Mouse (Mus musculus): ENCODE measurements around the gene Calhm2. TPM values are rescaled to one million over a fixed set of nuclear protein-coding genes. Genes with fewer than 3 reads are reported as not detected.

The Calhm2 gene
- total RNA-seq, 1 experiment = 3.2 TPM

DNA sequence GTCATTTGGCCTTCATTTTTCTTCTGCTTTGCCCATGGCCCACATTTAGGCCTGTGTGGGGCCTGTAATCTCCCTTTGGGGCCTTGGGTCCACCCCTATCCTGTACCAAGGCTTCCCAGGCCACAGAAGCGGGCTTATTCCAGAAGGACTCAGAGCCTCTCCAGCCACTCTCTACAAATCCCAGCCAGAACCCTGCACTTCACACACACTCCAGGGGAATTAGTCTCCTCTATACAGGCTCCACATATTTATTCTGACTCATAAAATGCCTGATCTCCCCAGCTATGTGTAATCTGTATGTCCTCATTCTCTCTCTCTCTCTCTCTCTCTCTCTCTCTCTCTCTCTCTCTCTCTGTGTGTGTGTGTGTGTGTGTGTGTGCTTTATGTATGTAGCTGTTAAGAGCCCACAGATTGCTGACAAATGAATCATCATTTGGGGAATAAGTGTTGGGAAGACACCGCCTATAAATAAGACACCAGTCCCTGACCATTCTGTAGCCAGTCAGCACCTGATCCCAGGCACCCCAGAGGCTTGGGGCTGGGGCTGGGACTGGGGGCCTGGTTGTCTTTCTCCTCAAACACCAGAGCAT, 38.9 kb upstream of the Calhm2 start:
- Histone ChIP-seq H3K9ac (ENCODE audit: insufficient read depth, low read depth, low read length, poor library complexity, severe bottlenecking) (no peak overlapping the region), H3K4me1 (ENCODE audit: control insufficient read depth in 2 of 2, insufficient read depth in 2 of 2, low read length in 2 of 2, poor library complexity in 1 of 2) (peaks cover 0 to 12% of the 10 kb centered on the region in 2 experiments; a peak in 2 of 4 replicates), H3K9me3 (ENCODE audit: control insufficient read depth, insufficient read depth, low read depth, low read length) (no peaks in the 10 kb centered on the region), H3K27ac (ENCODE audit: insufficient read depth, low read depth, low read length, poor library complexity, severe bottlenecking) (no peak overlapping the region), H3K36me3 (ENCODE audit: control insufficient read depth, insufficient read depth, low read length, poor library complexity, severe bottlenecking) (no peaks in the 10 kb centered on the region), H3K4me3 (ENCODE audit: insufficient read depth in 1 of 2, low read depth in 1 of 2, low read length in 2 of 2, poor library complexity in 1 of 2, severe bottlenecking in 1 of 2) (no peak overlapping the region)
- in situ Hi-C loops (cut with MboI; ENCODE audit: low sequenced_read_pairs in 2 of 2, unreplicated experiment in 2 of 2) = no loop called here
- DNase-seq (ENCODE audit: low read depth, low spot score) = no peak
- TF ChIP-seq HCFC1 (IDR thresholded peaks at IDR 0.05; ENCODE audit: borderline replicate concordance, insufficient read depth, low read length) = no peak
- TF ChIP-seq ZNF384 (IDR thresholded peaks at IDR 0.05; ENCODE audit: low read depth, low read length) = no peak
- no peak for TF ChIP-seq MAFK (IDR thresholded peaks at IDR 0.05; ENCODE audit: insufficient read depth, low read depth, low read length)
- TF ChIP-seq ZC3H11A (IDR thresholded peaks at IDR 0.05; ENCODE audit: borderline replicate concordance, low read depth, low read length) = no peak
- TF ChIP-seq CHD2 (IDR thresholded peaks at IDR 0.05; ENCODE audit: low read depth, low read length) = no peak

DNA sequence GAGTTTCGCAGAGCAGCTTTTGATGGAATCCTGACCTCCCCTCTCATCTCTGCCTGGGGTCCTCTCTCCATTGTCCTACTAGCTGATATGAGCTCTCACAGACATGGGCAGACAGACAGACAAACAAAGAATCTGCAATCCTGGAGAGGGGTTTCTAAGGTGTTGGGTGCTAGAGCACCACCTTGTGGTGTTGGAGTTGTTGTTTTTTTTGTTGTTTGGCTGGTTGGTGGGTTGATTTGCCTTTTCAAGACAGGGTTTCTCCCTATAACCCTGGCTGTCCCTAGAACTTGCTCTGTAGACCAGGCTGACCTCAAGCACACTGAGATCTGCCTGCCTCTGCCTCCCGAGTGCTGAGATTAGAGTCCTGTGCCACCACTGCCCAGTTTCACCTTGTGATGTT, 37.4 kb upstream of the Calhm2 start:
- in situ Hi-C loops (cut with MboI; ENCODE audit: low sequenced_read_pairs in 2 of 2, unreplicated experiment in 2 of 2) = no loop called here
- H3K4me1 ChIP-seq (ENCODE audit: control insufficient read depth in 2 of 2, insufficient read depth in 2 of 2, low read length in 2 of 2, poor library complexity in 1 of 2) = peaks cover 0 to 12% of the 10 kb centered on the region in 2 experiments; a peak in 2 of 4 replicates
- H3K9me3 ChIP-seq (ENCODE audit: control insufficient read depth, insufficient read depth, low read depth, low read length) = no peaks in the 10 kb centered on the region
- no peaks in the 10 kb centered on the region for H3K36me3 ChIP-seq (ENCODE audit: control insufficient read depth, insufficient read depth, low read length, poor library complexity, severe bottlenecking)
- peak overlapping the region; percentile 42; the same call in 1 of the 2 replicates for H3K9ac ChIP-seq (ENCODE audit: insufficient read depth, low read depth, low read length, poor library complexity, severe bottlenecking)
- H3K27ac ChIP-seq (ENCODE audit: insufficient read depth, low read depth, low read length, poor library complexity, severe bottlenecking) = 0 out of 2 replicates have a peak overlapping the region, but pooled peaks have one; percentile 8
- DNase-seq (ENCODE audit: low read depth, low spot score) = no peak
- TF ChIP-seq MAFK (IDR thresholded peaks at IDR 0.05; ENCODE audit: insufficient read depth, low read depth, low read length) = no peak
- 0 out of 2 replicates have a peak, but pooled peaks have one; percentile 42 for TF ChIP-seq ZNF384 (IDR thresholded peaks at IDR 0.05; ENCODE audit: low read depth, low read length)
- H3K4me3 ChIP-seq (ENCODE audit: insufficient read depth in 1 of 2, low read depth in 1 of 2, low read length in 2 of 2, poor library complexity in 1 of 2, severe bottlenecking in 1 of 2) = no peak overlapping the region

GRCm38 (mm10) chr19:47174515-47174914, 36.4 kb upstream of the Calhm2 start:
- Histone ChIP-seq H3K9ac (ENCODE audit: insufficient read depth, low read depth, low read length, poor library complexity, severe bottlenecking) (no peak overlapping the region), H3K9me3 (ENCODE audit: control insufficient read depth, insufficient read depth, low read depth, low read length) (no peaks in the 10 kb centered on the region), H3K4me3 (ENCODE audit: insufficient read depth in 1 of 2, low read depth in 1 of 2, low read length in 2 of 2, poor library complexity in 1 of 2, severe bottlenecking in 1 of 2) (no peak overlapping the region), H3K36me3 (ENCODE audit: control insufficient read depth, insufficient read depth, low read length, poor library complexity, severe bottlenecking) (no peaks in the 10 kb centered on the region), H3K4me1 (ENCODE audit: control insufficient read depth in 2 of 2, insufficient read depth in 2 of 2, low read length in 2 of 2, poor library complexity in 1 of 2) (peaks cover 0 to 12% of the 10 kb centered on the region in 2 experiments; a peak in 2 of 4 replicates), H3K27ac (ENCODE audit: insufficient read depth, low read depth, low read length, poor library complexity, severe bottlenecking) (no peak overlapping the region; the same call in 1 of the 2 replicates)
- DNase-seq (ENCODE audit: low read depth, low spot score) = no peak
- in situ Hi-C loops (cut with MboI; ENCODE audit: low sequenced_read_pairs in 2 of 2, unreplicated experiment in 2 of 2) = no loop called here
- TF ChIP-seq MAFK (IDR thresholded peaks at IDR 0.05; ENCODE audit: insufficient read depth, low read depth, low read length) (no peak), HCFC1 (IDR thresholded peaks at IDR 0.05; ENCODE audit: borderline replicate concordance, insufficient read depth, low read length) (no peak), ZC3H11A (IDR thresholded peaks at IDR 0.05; ENCODE audit: borderline replicate concordance, low read depth, low read length) (no peak), CHD2 (IDR thresholded peaks at IDR 0.05; ENCODE audit: low read depth, low read length) (no peak), ZNF384 (IDR thresholded peaks at IDR 0.05; ENCODE audit: low read depth, low read length) (no peak)

GRCm38 (mm10) chr19:47168793-47169412, 30.8 kb upstream of the Calhm2 start:
- Histone ChIP-seq H3K9ac (ENCODE audit: insufficient read depth, low read depth, low read length, poor library complexity, severe bottlenecking) (no peak overlapping the region), H3K36me3 (ENCODE audit: control insufficient read depth, insufficient read depth, low read length, poor library complexity, severe bottlenecking) (no peaks in the 10 kb centered on the region), H3K4me1 (ENCODE audit: control insufficient read depth in 2 of 2, insufficient read depth in 2 of 2, low read length in 2 of 2, poor library complexity in 1 of 2) (peaks cover 0 to 9% of the 10 kb centered on the region in 2 experiments; a peak in 2 of 4 replicates), H3K4me3 (ENCODE audit: insufficient read depth in 1 of 2, low read depth in 1 of 2, low read length in 2 of 2, poor library complexity in 1 of 2, severe bottlenecking in 1 of 2) (0 out of 4 replicates have a peak overlapping the region, but pooled peaks of 1 of the 2 experiments have one; percentile 30), H3K9me3 (ENCODE audit: control insufficient read depth, insufficient read depth, low read depth, low read length) (no peaks in the 10 kb centered on the region), H3K27ac (ENCODE audit: insufficient read depth, low read depth, low read length, poor library complexity, severe bottlenecking) (no peak overlapping the region)
- in situ Hi-C loops (cut with MboI; ENCODE audit: low sequenced_read_pairs in 2 of 2, unreplicated experiment in 2 of 2) = loop anchor here in 1 of 2 experiments (5.0 kb wide), 1 partner anchor 42 kb away; no protein-coding TSS in a partner anchor
- peak; percentile 83 for DNase-seq (ENCODE audit: low read depth, low spot score)
- TF ChIP-seq ZC3H11A (IDR thresholded peaks at IDR 0.05; ENCODE audit: borderline replicate concordance, low read depth, low read length) (peak; percentile 33; the same call in 1 of the 2 replicates), HCFC1 (IDR thresholded peaks at IDR 0.05; ENCODE audit: borderline replicate concordance, insufficient read depth, low read length) (no peak)
